In the genomic region with DNA sequence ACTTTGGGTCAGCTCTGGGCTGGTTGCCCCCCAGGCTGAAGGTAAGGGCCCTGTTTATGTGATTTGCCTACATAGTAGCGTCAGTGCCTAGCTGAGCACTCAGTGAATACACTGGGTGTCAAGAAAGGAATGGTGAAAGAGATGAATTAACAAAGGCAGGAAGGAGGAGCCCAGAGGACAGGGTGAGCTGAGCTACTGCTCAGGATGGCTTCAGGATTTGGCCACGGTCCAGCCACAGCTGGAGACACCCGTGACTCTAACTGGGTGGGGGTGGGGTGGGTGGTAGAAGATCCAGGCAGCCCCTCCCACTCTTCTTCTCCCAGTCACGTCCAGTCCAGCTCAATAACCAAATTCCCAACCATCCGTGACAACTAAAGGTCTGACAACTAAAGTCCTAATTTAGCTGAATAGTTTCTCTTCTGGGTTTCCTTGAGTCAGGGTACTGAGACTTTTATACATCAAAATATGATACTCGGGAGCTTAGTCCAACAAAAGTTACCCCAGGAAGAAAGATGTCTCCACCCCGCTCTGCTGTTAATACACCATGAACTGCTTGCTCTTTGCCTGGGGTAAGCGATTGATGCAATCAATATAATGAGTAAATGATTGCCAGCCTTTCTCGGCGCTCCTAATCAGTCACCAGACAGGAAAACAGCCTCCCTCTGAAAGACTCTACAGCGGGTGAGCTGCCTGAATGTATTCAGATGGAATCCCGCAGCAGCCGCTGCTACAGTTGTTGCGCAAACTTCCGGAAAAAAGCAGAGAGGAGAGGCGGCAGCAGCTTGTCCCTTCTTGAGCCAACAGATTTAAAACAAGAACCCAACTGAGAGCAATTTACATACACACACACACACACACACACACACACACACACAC, we compare ENCODE assay signal across 8 mouse cellular contexts. TPM values are rescaled to one million over a fixed set of nuclear protein-coding genes. Genes with fewer than 3 reads are reported as not detected.
DNase-seq lines count a peak whose midpoint lies in the region; ATAC-seq and TF ChIP-seq lines count a peak whose summit lies in the region.

No protein-coding gene starts in this region.

- H3K9me3 ChIP-seq in hindbrain, postnatal 0 days (ENCODE audit: low read length): no peaks in the 10 kb centered on the region
- no peaks in the 10 kb centered on the region for H3K9me3 ChIP-seq in midbrain, embryonic 15.5 days

- 0 out of 2 replicates have a peak overlapping the region, but pooled peaks have one; percentile 0 for H3K9ac ChIP-seq in hindbrain, postnatal 0 days (replicated peaks; ENCODE audit: low read length)
- peak overlapping the region; percentile 32; the same call in 1 of the 2 replicates for H3K9ac ChIP-seq in liver, adult 2 months (ENCODE audit: low read depth, low read length)
- no peak overlapping the region for H3K9ac ChIP-seq in midbrain, embryonic 15.5 days

- ATAC-seq in hindbrain, postnatal 0 days: peak; percentile 75
- peak; percentile 60 for ATAC-seq in midbrain, embryonic 15.5 days (replicated peaks)

- no peaks in the 10 kb centered on the region for H3K79me2 ChIP-seq in liver, adult 2 months (ENCODE audit: control insufficient read depth, insufficient read depth, low read length)

- intact Hi-C loops in gastrocnemius, adult 2 months (cut with DNase I): no loop called here

- no peak for TF ChIP-seq POLR2A in cerebellum, adult 2 months (IDR thresholded peaks at IDR 0.05; ENCODE audit: borderline replicate concordance, insufficient read depth, low read length)
- TF ChIP-seq POLR2A in liver, adult 2 months (IDR thresholded peaks at IDR 0.05; ENCODE audit: extremely low read depth, insufficient read depth, low read length): peak; percentile 21; the same call in 1 of the 2 replicates

- H3K4me3 ChIP-seq in cerebellum, adult 2 months (replicated peaks; ENCODE audit: insufficient read depth, low read depth, low read length): no peak overlapping the region
- H3K4me3 ChIP-seq in gastrocnemius, adult 2 months: peak overlapping the region; percentile 66
- peak overlapping the region; percentile 15 for H3K4me3 ChIP-seq in hindbrain, postnatal 0 days (ENCODE audit: low read length)
- H3K4me3 ChIP-seq in liver, adult 2 months (ENCODE audit: insufficient read depth, low read depth, low read length): peak overlapping the region; percentile 38
- peak overlapping the region; percentile 15 for H3K4me3 ChIP-seq in midbrain, embryonic 15.5 days

- WGBS in cerebellum, adult 2 months: 23% methylated on average over 16 of the region's 16 CpGs
- 4% methylated on average over 16 of the region's 16 CpGs for WGBS in hindbrain, postnatal 0 days
- under 1% methylated on average over 16 of the region's 16 CpGs for WGBS in liver, adult 2 months
- WGBS in midbrain, embryonic 15.5 days: 10% methylated on average over 16 of the region's 16 CpGs

- H3K27ac ChIP-seq in cerebellum, adult 2 months (ENCODE audit: insufficient read depth, low read length): peak overlapping the region; percentile 64; the same call in 1 of the 2 replicates
- H3K27ac ChIP-seq in gastrocnemius, adult 2 months: peak overlapping the region; percentile 58
- 0 out of 2 replicates have a peak overlapping the region, but pooled peaks have one; percentile 3 for H3K27ac ChIP-seq in hindbrain, postnatal 0 days
- peak overlapping the region; percentile 89 for H3K27ac ChIP-seq in liver, adult 2 months (replicated peaks; ENCODE audit: insufficient read depth, low read depth, low read length)
- no peak overlapping the region for H3K27ac ChIP-seq in midbrain, embryonic 15.5 days

- H3K4me1 ChIP-seq in cerebellum, adult 2 months (ENCODE audit: control insufficient read depth, insufficient read depth, low read length): no peaks in the 10 kb centered on the region
- H3K4me1 ChIP-seq in hindbrain, postnatal 0 days (ENCODE audit: insufficient read depth, low read length): no peaks in the 10 kb centered on the region; the same call in 1 of the 2 replicates
- peaks cover 7% of the 10 kb centered on the region; the same call in 1 of the 2 replicates for H3K4me1 ChIP-seq in liver, adult 2 months (ENCODE audit: control insufficient read depth, insufficient read depth, low read length)
- H3K4me1 ChIP-seq in midbrain, embryonic 15.5 days: peaks cover 10% of the 10 kb centered on the region

- H3K4me2 ChIP-seq in hindbrain, postnatal 0 days (ENCODE audit: low read depth, low read length): peak overlapping the region; percentile 48
- peak overlapping the region; percentile 47 for H3K4me2 ChIP-seq in midbrain, embryonic 15.5 days

- no peaks in the 10 kb centered on the region for H3K27me3 ChIP-seq in cerebellum, adult 2 months (ENCODE audit: control insufficient read depth, insufficient read depth, low read length)
- H3K27me3 ChIP-seq in hindbrain, postnatal 0 days (ENCODE audit: insufficient read depth, low read length): no peaks in the 10 kb centered on the region
- H3K27me3 ChIP-seq in liver, adult 2 months (ENCODE audit: control insufficient read depth, insufficient read depth, low read length): no peaks in the 10 kb centered on the region
- H3K27me3 ChIP-seq in midbrain, embryonic 15.5 days (replicated peaks): no peaks in the 10 kb centered on the region

- TF ChIP-seq CTCF in cerebellum, adult 2 months (IDR thresholded peaks at IDR 0.05; ENCODE audit: borderline replicate concordance, insufficient read depth, low read depth, low read length): no peak
- no peak for TF ChIP-seq CTCF in gastrocnemius, adult 2 months (IDR thresholded peaks at IDR 0.05)
- TF ChIP-seq CTCF in hindbrain, postnatal 0 days (IDR thresholded peaks at IDR 0.05; ENCODE audit: low read depth): no peak
- TF ChIP-seq CTCF in liver, adult 2 months (IDR thresholded peaks at IDR 0.05; ENCODE audit: low read depth, low read length): no peak

- H3K36me3 ChIP-seq in hindbrain, postnatal 0 days (ENCODE audit: insufficient read depth, low read length): no peaks in the 10 kb centered on the region
- no peaks in the 10 kb centered on the region for H3K36me3 ChIP-seq in liver, adult 2 months (ENCODE audit: control insufficient read depth, insufficient read depth, low read length)
- H3K36me3 ChIP-seq in midbrain, embryonic 15.5 days (replicated peaks): no peaks in the 10 kb centered on the region

- DNase-seq in cerebellum, adult 2 months: peak in 1 of 2 experiments; percentile 26
- DNase-seq in cerebellum, adult 18-20 months: no peak
- peak; percentile 60 for DNase-seq in adrenal gland, postnatal 14 days
- peak; percentile 57 for DNase-seq in gastrocnemius, adult 2 months
- DNase-seq in hindbrain, postnatal 0 days (ENCODE audit: low spot score): peak; percentile 57
- DNase-seq in liver, adult 2 months (ENCODE audit: extremely low read depth, low read depth, low spot score): peak; percentile 98
- DNase-seq in urinary bladder, postnatal 36 days (ENCODE audit: low spot score in 2 of 2): peak; percentile 30 to 41

RNA-seq across cellular contexts. Expression of gene Ywhaq, which starts 8.9 kb away (rescaled TPM):
- polyA plus RNA-seq in cerebellum, adult 2 months (2012; rRNA removed): 426 and 436 TPM in 2 replicates
- 257 and 263 TPM in 2 replicates for total RNA-seq in adrenal gland, postnatal 14 days (2021)
- total RNA-seq in gastrocnemius, adult 2 months (2021): 10 to 100 TPM; 20.4 to 28.2 TPM
- 579 and 622 TPM in 2 replicates for total RNA-seq in hindbrain, postnatal 0 days (2014; rRNA removed)
- 1,086 and 1,131 TPM in 2 replicates for polyA plus RNA-seq in hindbrain, postnatal 0 days (2015; fragmentation: Nextera tagmentation; extraction: Ambion mirVana)
- total RNA-seq in liver, adult 2 months (2014; rRNA removed): 78.0 and 81.4 TPM in 2 replicates
- polyA plus RNA-seq in liver, adult 2 months (2012; rRNA removed): 25.7 and 33.4 TPM in 2 replicates
- 1,072 and 1,086 TPM in 2 replicates for polyA plus RNA-seq in midbrain, embryonic 15.5 days (2015; fragmentation: Nextera tagmentation; extraction: Ambion mirVana)

RNA-seq across cellular contexts. Expression of gene Adam17, which starts 52.9 kb away (rescaled TPM):
- polyA plus RNA-seq in cerebellum, adult 2 months (2012; rRNA removed): 19.0 and 19.4 TPM in 2 replicates
- total RNA-seq in adrenal gland, postnatal 14 days (2021): 42.2 and 53.2 TPM in 2 replicates
- 10 to 100 TPM; 19.3 to 33.8 TPM for total RNA-seq in gastrocnemius, adult 2 months (2021)
- total RNA-seq in hindbrain, postnatal 0 days (2014; rRNA removed): 16.4 and 18.9 TPM in 2 replicates
- 13.9 and 15.7 TPM in 2 replicates for polyA plus RNA-seq in hindbrain, postnatal 0 days (2015; fragmentation: Nextera tagmentation; extraction: Ambion mirVana)
- 14.7 and 16.7 TPM in 2 replicates for total RNA-seq in liver, adult 2 months (2014; rRNA removed)
- 9.5 and 10.5 TPM in 2 replicates for polyA plus RNA-seq in liver, adult 2 months (2012; rRNA removed)
- polyA plus RNA-seq in midbrain, embryonic 15.5 days (2015; fragmentation: Nextera tagmentation; extraction: Ambion mirVana): 17.3 and 17.5 TPM in 2 replicates

Comparison
In these comparisons a context has a peak if more than half of its experiments do, and no peak if none do; other contexts are left out.
1. DNase-seq: peak in adrenal gland, postnatal 14 days (single experiment), gastrocnemius, adult 2 months (single experiment), hindbrain, postnatal 0 days (single experiment), liver, adult 2 months (single experiment) and urinary bladder, postnatal 36 days (2 of 2); none in cerebellum, adult 18-20 months (0 of 2).